Mouse (Mus musculus) hindbrain, embryonic 11.5 days (tissue): ENCODE measurements around the gene Ahnak. TPM values are rescaled to one million over a fixed set of nuclear protein-coding genes. Genes with fewer than 3 reads are reported as not detected.
"Not testable (repeated sequence)": the region's sequence is repeated elsewhere in the genome, so short reads cannot be mapped to it uniquely, and the experiment has no call there.

Experiments used
- ATAC-seq: fragments of 200-750 bp; cut with Nextera tagmentation; 2 replicates; pipeline ENCODE4 v1.8.0; 2017; ENCODE audit warnings: mild to moderate bottlenecking, moderate TSS enrichment, moderate library complexity; ENCODE audit not compliant: low FRiP score
- DNase-seq: peaks from one replicate; pipeline ENCODE4 v3.0.0-alpha.2; 2015; ENCODE audit warnings: low spot score
- H3K27ac ChIP-seq: fragments of 300-500 bp; sonication (generic); 2 replicates; pipeline ENCODE4 v1.5.1; 2014; ENCODE audit warnings: mild to moderate bottlenecking, low read depth, low read length
- H3K27me3 ChIP-seq: fragments of 300-500 bp; sonication (generic); 2 replicates; pipeline ENCODE4 v1.6.1; 2014; ENCODE audit warnings: mild to moderate bottlenecking, low read length, moderate library complexity, mixed read lengths; ENCODE audit not compliant: control insufficient read depth, insufficient read depth
- H3K36me3 ChIP-seq: fragments of 300-500 bp; sonication (generic); 2 replicates; pipeline ENCODE4 v1.6.1; 2014; ENCODE audit warnings: mild to moderate bottlenecking, low read length, moderate library complexity, mixed read lengths; ENCODE audit not compliant: control insufficient read depth, insufficient read depth
- H3K4me1 ChIP-seq: fragments of 300-500 bp; sonication (generic); replicated peaks from 2 replicates; pipeline ENCODE4 v1.6.1; 2014; ENCODE audit warnings: low read length, mixed read lengths; ENCODE audit not compliant: control insufficient read depth, insufficient read depth
- H3K4me2 ChIP-seq: fragments of 300-500 bp; sonication (generic); replicated peaks from 2 replicates; pipeline ENCODE4 v1.6.1; 2014; ENCODE audit warnings: mild to moderate bottlenecking, low read depth, low read length
- H3K4me3 ChIP-seq: fragments of 300-500 bp; sonication (generic); 2 replicates; pipeline ENCODE4 v1.5.1; 2014; ENCODE audit warnings: low read depth, low read length
- H3K9ac ChIP-seq: fragments of 300-500 bp; sonication (generic); 2 replicates; pipeline ENCODE4 v1.6.1; 2014; ENCODE audit warnings: low read depth, low read length
- H3K9me3 ChIP-seq: fragments of 300-500 bp; sonication (generic); 2 replicates; pipeline ENCODE4 v1.6.1; 2016; ENCODE audit warnings: low read length; ENCODE audit not compliant: control insufficient read depth
- WGBS: fragments of 180-500 bp; shearing (Covaris S2); extraction: QIAGEN DNeasy Blood & Tissue Kit; methylation state at CpG from one replicate; pipeline ENCODE4 v1.1.7; 2014; 5-methylcytosine and 5-hydroxymethylcytosine counted together
- polyA plus RNA-seq: library from polyadenylated mRNA; unstranded; fragments of >200 nt; fragmentation: Nextera tagmentation; extraction: Ambion mirVana; gene quantifications from 2 replicates; pipeline ENCODE4 v1.2.1, GENCODE M21; 2014

The Ahnak gene
- polyA plus RNA-seq, 1 experiment from 2014 or later, result 14.1 TPM

- H3K9me3 ChIP-seq, result no peaks in the 10 kb centered on the region
- ATAC-seq, result no peak
- DNase-seq, result no peak
- no peaks in the 10 kb centered on the region for H3K36me3 ChIP-seq
- no peaks in the 10 kb centered on the region for H3K4me1 ChIP-seq
- no peak overlapping the region for H3K4me2 ChIP-seq
- H3K27ac ChIP-seq, result no peak overlapping the region
- no peak overlapping the region for H3K4me3 ChIP-seq
- no peaks in the 10 kb centered on the region for H3K27me3 ChIP-seq
- WGBS, result 96% methylated on average over 1 of the region's 1 CpGs
- H3K9ac ChIP-seq, result no peak overlapping the region
These were observed 133.3 kb downstream of the Ahnak start for GRCm38 (mm10) chr19:9122390-9122789.

- not testable (repeated sequence) for ATAC-seq, H3K4me2 ChIP-seq, H3K4me1 ChIP-seq, DNase-seq, H3K4me3 ChIP-seq, H3K27me3 ChIP-seq, H3K9ac ChIP-seq, H3K9me3 ChIP-seq, H3K27ac ChIP-seq, H3K36me3 ChIP-seq
- WGBS, result 93% methylated on average over 2 of the region's 2 CpGs
These were observed 134.9 kb downstream of the Ahnak start for GRCm38 (mm10) chr19:9123986-9124385.

Other genes with a start within 250 kb of the Ahnak start
- gene 1700092M07Rik, start 248.6 kb upstream of the Ahnak start, polyA plus RNA-seq, result 1.6 and 2.6 TPM in 2 replicates
- gene Stx5a, start 247.9 kb upstream of the Ahnak start, polyA plus RNA-seq, result 100 and 111 TPM in 2 replicates
- gene Nxf1, start 232.2 kb upstream of the Ahnak start, polyA plus RNA-seq, result 213 and 224 TPM in 2 replicates
- gene Tmem223, start 218.3 kb upstream of the Ahnak start, polyA plus RNA-seq, result 192 and 194 TPM in 2 replicates
- gene Tmem179b, start 214.8 kb upstream of the Ahnak start, polyA plus RNA-seq, result 46.4 and 50.8 TPM in 2 replicates
- 15.4 and 17.1 TPM in 2 replicates for gene Taf6l, start 202.9 kb upstream of the Ahnak start, polyA plus RNA-seq
- 184 and 194 TPM in 2 replicates for gene Polr2g, start 190.7 kb upstream of the Ahnak start, polyA plus RNA-seq
- gene Zbtb3, start 186.7 kb upstream of the Ahnak start, polyA plus RNA-seq, result 5.7 and 7.5 TPM in 2 replicates
- gene Ttc9c, start 170.0 kb upstream of the Ahnak start, polyA plus RNA-seq, result 47.0 and 53.1 TPM in 2 replicates
- 7.0 and 10.1 TPM in 2 replicates for gene Hnrnpul2, start 169.3 kb upstream of the Ahnak start, polyA plus RNA-seq
- gene AC129217.1, start 159.5 kb upstream of the Ahnak start, polyA plus RNA-seq, result not detected in 2 replicates
- 55.6 and 59.6 TPM in 2 replicates for gene Bscl2, start 151.8 kb upstream of the Ahnak start, polyA plus RNA-seq
- 158 TPM in 2 replicates for gene Gng3, start 150.1 kb upstream of the Ahnak start, polyA plus RNA-seq
- gene Lrrn4cl, start 138.5 kb upstream of the Ahnak start, polyA plus RNA-seq, result 0.32 and 0.37 TPM in 2 replicates
- gene Ubxn1, start 117.8 kb upstream of the Ahnak start, polyA plus RNA-seq, result 164 and 180 TPM in 2 replicates
- 56.1 and 57.2 TPM in 2 replicates for gene Uqcc3, start 108.4 kb upstream of the Ahnak start, polyA plus RNA-seq
- 89.6 and 103 TPM in 2 replicates for gene Lbhd1, start 105.6 kb upstream of the Ahnak start, polyA plus RNA-seq
- gene Gm49403, start 105.4 kb upstream of the Ahnak start, polyA plus RNA-seq, result not detected in 2 replicates
- 107 and 112 TPM in 2 replicates for gene 1810009A15Rik, start 100.4 kb upstream of the Ahnak start, polyA plus RNA-seq
- gene Gm49416, start 100.4 kb upstream of the Ahnak start, polyA plus RNA-seq, result not detected in 2 replicates
- gene Ints5, start 96.3 kb upstream of the Ahnak start, polyA plus RNA-seq, result 26.1 and 32.1 TPM in 2 replicates
- gene Ganab, start 91.2 kb upstream of the Ahnak start, polyA plus RNA-seq, result 89.8 and 102 TPM in 2 replicates
- 43.5 and 45.8 TPM in 2 replicates for gene B3gat3, start 68.9 kb upstream of the Ahnak start, polyA plus RNA-seq
- 1.0 and 1.1 TPM in 2 replicates for gene Rom1, start 59.9 kb upstream of the Ahnak start, polyA plus RNA-seq
- gene Eml3, start 59.7 kb upstream of the Ahnak start, polyA plus RNA-seq, result 6.5 and 7.8 TPM in 2 replicates
- 45.6 and 52.3 TPM in 2 replicates for gene Mta2, start 47.4 kb upstream of the Ahnak start, polyA plus RNA-seq
- 23.7 and 27.8 TPM in 2 replicates for gene Tut1, start 35.4 kb upstream of the Ahnak start, polyA plus RNA-seq
- gene Eef1g, start 22.2 kb upstream of the Ahnak start, polyA plus RNA-seq, result 462 and 475 TPM in 2 replicates
- not detected in 2 replicates for gene Scgb1a1, start 98.7 kb downstream of the Ahnak start, polyA plus RNA-seq
- gene Asrgl1, start 146.4 kb downstream of the Ahnak start, polyA plus RNA-seq, result 14.9 and 15.6 TPM in 2 replicates